13 mouse cellular contexts compared by ENCODE assay signal in the genomic region with DNA sequence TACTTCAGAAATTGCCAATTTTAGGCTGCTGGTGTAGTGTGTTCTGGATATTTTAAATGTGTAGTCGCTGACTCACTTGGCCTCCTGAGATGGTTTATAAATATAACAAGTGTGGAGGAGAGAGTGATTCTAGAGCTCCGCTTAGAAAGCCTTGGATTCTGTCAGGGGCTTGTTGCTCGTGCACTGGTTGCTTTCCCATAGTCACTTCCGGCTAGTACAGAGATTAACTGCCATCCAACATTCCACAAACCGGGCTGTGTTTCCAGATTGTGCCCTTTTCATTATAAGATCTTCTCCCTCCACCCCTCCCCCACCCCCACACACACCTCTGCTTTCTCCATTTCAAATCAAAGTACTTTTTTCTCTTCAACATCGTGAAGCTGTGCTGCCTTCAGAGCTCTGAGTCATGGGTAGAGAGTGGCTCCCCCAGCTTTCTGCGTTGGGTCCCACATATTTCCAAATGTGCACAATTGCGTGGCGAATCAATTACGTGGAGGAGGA.
A peak's percentile ranks its signal among the peaks of the same experiment; 100 is the strongest.
DNase-seq lines count a peak whose midpoint lies in the region; ATAC-seq and TF ChIP-seq lines count a peak whose summit lies in the region.
"Had no signal": no experiment of that assay in that cellular context is flagged by ENCODE, and none has a peak within 500 bp of the region (broad histone marks: within the 10 kb centered on the region; RNA-seq: fewer than 3 reads in every experiment).

No protein-coding gene starts in this region.

- no peaks in the 10 kb centered on the region for H3K36me3 ChIP-seq in midbrain, embryonic 12.5 days
- no peaks in the 10 kb centered on the region for H3K36me3 ChIP-seq in midbrain, embryonic 10.5 days
- no peaks in the 10 kb centered on the region for H3K36me3 ChIP-seq in forebrain, embryonic 16.5 days (ENCODE audit: control insufficient read depth, insufficient read depth)
- H3K36me3 ChIP-seq in liver, postnatal 0 days (replicated peaks; ENCODE audit: insufficient read depth, low read length): no peaks in the 10 kb centered on the region
- H3K36me3 ChIP-seq: heart, embryonic 10.5 days; limb, embryonic 12.5 days had no signal

- H3K4me3 ChIP-seq in midbrain, embryonic 12.5 days: no peak overlapping the region
- H3K4me3 ChIP-seq in midbrain, embryonic 10.5 days: no peak overlapping the region
- no peak overlapping the region for H3K4me3 ChIP-seq in forebrain, embryonic 16.5 days (replicated peaks; ENCODE audit: low read length)
- H3K4me3 ChIP-seq in liver, postnatal 0 days (ENCODE audit: low read depth, low read length): no peak overlapping the region
- H3K4me3 ChIP-seq: heart, embryonic 10.5 days; limb, embryonic 12.5 days had no signal

- H3K4me2 ChIP-seq in midbrain, embryonic 12.5 days (replicated peaks): no peak overlapping the region
- H3K4me2 ChIP-seq in forebrain, embryonic 16.5 days (ENCODE audit: low read length): no peak overlapping the region
- H3K4me2 ChIP-seq in liver, postnatal 0 days (ENCODE audit: low read depth, low read length): no peak overlapping the region
- H3K4me2 ChIP-seq: limb, embryonic 12.5 days had no signal

- no peak for TF ChIP-seq CTCF in liver, postnatal 0 days (IDR thresholded peaks at IDR 0.05; ENCODE audit: low read depth)

- H3K4me1 ChIP-seq in midbrain, embryonic 12.5 days: no peaks in the 10 kb centered on the region
- no peaks in the 10 kb centered on the region; the same call in 1 of the 2 replicates for H3K4me1 ChIP-seq in midbrain, embryonic 10.5 days
- no peaks in the 10 kb centered on the region for H3K4me1 ChIP-seq in forebrain, embryonic 16.5 days (replicated peaks; ENCODE audit: control insufficient read depth, insufficient read depth, low read length)
- H3K4me1 ChIP-seq in liver, postnatal 0 days (ENCODE audit: insufficient read depth): no peaks in the 10 kb centered on the region
- H3K4me1 ChIP-seq: heart, embryonic 10.5 days; limb, embryonic 12.5 days had no signal

- no peak overlapping the region for H3K9ac ChIP-seq in midbrain, embryonic 12.5 days (replicated peaks)
- H3K9ac ChIP-seq in forebrain, embryonic 16.5 days (replicated peaks; ENCODE audit: low read depth, low read length): no peak overlapping the region
- no peak overlapping the region for H3K9ac ChIP-seq in liver, postnatal 0 days (replicated peaks)
- H3K9ac ChIP-seq: limb, embryonic 12.5 days had no signal

- no peak overlapping the region for H3K27ac ChIP-seq in midbrain, embryonic 12.5 days (replicated peaks)
- no peak overlapping the region for H3K27ac ChIP-seq in midbrain, embryonic 10.5 days (replicated peaks)
- H3K27ac ChIP-seq in forebrain, embryonic 16.5 days (ENCODE audit: low read length): no peak overlapping the region
- H3K27ac ChIP-seq in liver, postnatal 0 days (ENCODE audit: low read depth): no peak overlapping the region
- H3K27ac ChIP-seq: heart, embryonic 10.5 days; limb, embryonic 12.5 days had no signal

- H3K9me3 ChIP-seq in midbrain, embryonic 12.5 days: no peaks in the 10 kb centered on the region
- H3K9me3 ChIP-seq in midbrain, embryonic 10.5 days (replicated peaks): no peaks in the 10 kb centered on the region
- no peaks in the 10 kb centered on the region for H3K9me3 ChIP-seq in forebrain, embryonic 16.5 days (ENCODE audit: control insufficient read depth, low read length)
- no peaks in the 10 kb centered on the region for H3K9me3 ChIP-seq in liver, postnatal 0 days (ENCODE audit: low read length)
- H3K9me3 ChIP-seq: heart, embryonic 10.5 days; limb, embryonic 12.5 days had no signal

- 60% methylated on average over 10 of the region's 10 CpGs for WGBS in midbrain, embryonic 12.5 days
- WGBS in midbrain, embryonic 10.5 days: 68% methylated on average over 10 of the region's 10 CpGs
- 74% methylated on average over 10 of the region's 10 CpGs for WGBS in forebrain, embryonic 16.5 days
- 67% methylated on average over 10 of the region's 10 CpGs for WGBS in liver, postnatal 0 days (ENCODE audit: insufficient replicate concordance)

- no peak for TF ChIP-seq EP300 in liver, postnatal 0 days (IDR thresholded peaks at IDR 0.05; ENCODE audit: low read depth)

- H3K27me3 ChIP-seq in midbrain, embryonic 12.5 days: no peaks in the 10 kb centered on the region
- no peaks in the 10 kb centered on the region for H3K27me3 ChIP-seq in midbrain, embryonic 10.5 days (ENCODE audit: low read depth, poor library complexity, severe bottlenecking)
- H3K27me3 ChIP-seq in forebrain, embryonic 16.5 days (replicated peaks; ENCODE audit: control insufficient read depth, insufficient read depth, low read length): no peaks in the 10 kb centered on the region
- no peaks in the 10 kb centered on the region for H3K27me3 ChIP-seq in liver, postnatal 0 days (ENCODE audit: insufficient read depth, low read length)
- H3K27me3 ChIP-seq: limb, embryonic 12.5 days had no signal

- 0 out of 2 replicates have a peak, but pooled peaks have one; percentile 34 for ATAC-seq in midbrain, embryonic 12.5 days (ENCODE audit: low FRiP score, low read depth)
- no peak for ATAC-seq in forebrain, embryonic 16.5 days
- ATAC-seq in liver, postnatal 0 days: no peak
- ATAC-seq: hindbrain, embryonic 16.5 days had no signal

- no peak for DNase-seq in midbrain, embryonic 10.5 days (ENCODE audit: low spot score)
- peak; percentile 3 for DNase-seq in fibroblast of lung, adult 2 months (ENCODE audit: low read depth)
- DNase-seq in layer of hippocampus, adult 9-11 months: peak; percentile 60
- peak; percentile 61 for DNase-seq in right cerebral cortex, postnatal 25 days
- DNase-seq in liver, postnatal 0 days: no peak
- DNase-seq: cerebellum, postnatal 14 days; kidney, adult 9 months; lung, adult 18-20 months had no signal

Comparison
In these comparisons a context has a peak if more than half of its experiments do, and no peak if none do; other contexts are left out.
1. DNase-seq: peak in fibroblast of lung, adult 2 months (single experiment), layer of hippocampus, adult 9-11 months (single experiment) and right cerebral cortex, postnatal 25 days (single experiment); none in midbrain, embryonic 10.5 days (single experiment) and liver, postnatal 0 days (single experiment).